Mouse (Mus musculus) CH12.LX (cell line): ENCODE results near the gene Kat7. TPM values are rescaled to one million over a fixed set of nuclear protein-coding genes. Genes with fewer than 3 reads are reported as not detected.

Source experiments
- DNase-seq: peaks from one replicate; pipeline ENCODE4 v3.0.0-alpha.2; 2013; ENCODE audit errors: extremely low read depth
- H3K27ac ChIP-seq: 2 replicates; pipeline ENCODE4 v1.5.1; 2012; ENCODE audit warnings: low read depth, mild to moderate bottlenecking, control low read depth, moderate library complexity; ENCODE audit not compliant: insufficient read depth
- H3K27me3 ChIP-seq: replicated peaks from 2 replicates; pipeline ENCODE3; 2012; ENCODE audit warnings: inconsistent platforms
- H3K36me3 ChIP-seq, 2 experiments: replicated peaks in 1 of 2; 2 replicates each; pipeline versions ENCODE3 to v1.6.1; 2012; ENCODE audit warnings: inconsistent platforms in 1 of 2, low read length in 1 of 2, mild to moderate bottlenecking in 1 of 2, mixed read lengths in 1 of 2, moderate library complexity in 1 of 2; ENCODE audit not compliant: control insufficient read depth in 1 of 2, insufficient read depth in 1 of 2
- H3K4me1 ChIP-seq, 2 experiments: 2 replicates each; pipeline ENCODE4 v1.6.1; 2012; ENCODE audit warnings: inconsistent platforms in 1 of 2, moderate library complexity in 1 of 2; ENCODE audit not compliant: insufficient read depth in 2 of 2, control insufficient read depth in 1 of 2
- H3K4me2 ChIP-seq: 2 replicates; pipeline ENCODE4 v1.6.1; 2012; ENCODE audit warnings: low read depth, mild to moderate bottlenecking, control low read depth; ENCODE audit not compliant: poor library complexity, insufficient read depth, severe bottlenecking
- H3K4me3 ChIP-seq, 3 experiments: fragments of 150-350 bp in 1 of 3; sonication (generic) in 1 of 3; replicated peaks in 1 of 3; 2 replicates each; pipeline versions ENCODE3 to v1.5.1; 2011 to 2012; ENCODE audit warnings: low read depth in 2 of 3, low read length in 2 of 3, mild to moderate bottlenecking in 2 of 3, moderate library complexity in 2 of 3, control low read depth in 1 of 3, improper control_type of control experiment in 1 of 3, inconsistent platforms in 1 of 3, mixed read lengths in 1 of 3; ENCODE audit not compliant: poor library complexity in 1 of 3
- H3K79me2 ChIP-seq: replicated peaks from 2 replicates; pipeline ENCODE4 v1.6.1; 2012; ENCODE audit warnings: mild to moderate bottlenecking, moderate library complexity; ENCODE audit not compliant: control insufficient read depth, poor library complexity, insufficient read depth, severe bottlenecking; ENCODE audit errors: extremely low read depth
- H3K9ac ChIP-seq: 2 replicates; pipeline ENCODE4 v1.6.1; 2012; ENCODE audit warnings: low read depth, mild to moderate bottlenecking, control low read depth, moderate library complexity; ENCODE audit not compliant: insufficient read depth
- H3K9me3 ChIP-seq: replicated peaks from 2 replicates; pipeline ENCODE3; 2012; ENCODE audit warnings: low read length, inconsistent platforms, mixed read lengths
- BHLHE40 ChIP-seq: IDR thresholded peaks from 2 replicates; pipeline ENCODE4 v1.6.1; 2011; ENCODE audit warnings: mild to moderate bottlenecking, low read depth, low read length, improper control_type of control experiment
- CHD2 ChIP-seq: IDR thresholded peaks from 2 replicates; pipeline ENCODE4 v1.6.1; 2011; ENCODE audit warnings: low read length, improper control_type of control experiment
- E2F4 ChIP-seq: IDR thresholded peaks from 2 replicates; pipeline ENCODE4 v1.6.1; 2011; ENCODE audit warnings: low read depth, low read length, improper control_type of control experiment; ENCODE audit not compliant: insufficient replicate concordance
- ELF1 ChIP-seq: IDR thresholded peaks from 2 replicates; pipeline ENCODE4 v1.6.1; 2014; ENCODE audit warnings: low read depth, mild to moderate bottlenecking, inconsistent platforms, low read length, improper control_type of control experiment
- EP300 ChIP-seq: IDR thresholded peaks from 2 replicates; pipeline ENCODE4 v1.6.1; 2011; ENCODE audit warnings: low read length, improper control_type of control experiment
- ETS1 ChIP-seq: conservative IDR thresholded peaks from 2 replicates; pipeline ENCODE4 v1.6.1; 2012; ENCODE audit warnings: low read depth, mild to moderate bottlenecking, inconsistent platforms, low read length, improper control_type of control experiment, moderate library complexity
- GABPA ChIP-seq: IDR thresholded peaks from 2 replicates; pipeline ENCODE4 v1.6.1; 2012; ENCODE audit warnings: low read depth, low read length, improper control_type of control experiment, inconsistent platforms; ENCODE audit not compliant: insufficient replicate concordance
- HCFC1 ChIP-seq: IDR thresholded peaks from 2 replicates; pipeline ENCODE4 v1.6.1; 2012; ENCODE audit warnings: low read depth, mild to moderate bottlenecking, inconsistent platforms, low read length, improper control_type of control experiment
- IRF4 ChIP-seq: IDR thresholded peaks from 2 replicates; pipeline ENCODE4 v1.6.1; 2014; ENCODE audit warnings: low read depth, mild to moderate bottlenecking, inconsistent platforms, low read length, improper control_type of control experiment
- JUN ChIP-seq: IDR thresholded peaks from 2 replicates; pipeline ENCODE4 v1.6.1; 2011; ENCODE audit warnings: low read depth, mild to moderate bottlenecking, low read length, improper control_type of control experiment, moderate library complexity; ENCODE audit not compliant: insufficient read depth
- JUND ChIP-seq: conservative IDR thresholded peaks from 2 replicates; pipeline ENCODE4 v1.6.1; 2011; ENCODE audit warnings: low read depth, low read length, improper control_type of control experiment
- KAT2A ChIP-seq: IDR thresholded peaks from 2 replicates; pipeline ENCODE4 v1.6.1; 2012; ENCODE audit warnings: low read length, improper control_type of control experiment, inconsistent platforms; ENCODE audit not compliant: insufficient replicate concordance
- MAFK ChIP-seq: IDR thresholded peaks from 2 replicates; pipeline ENCODE4 v1.6.1; 2011; ENCODE audit warnings: low read length, improper control_type of control experiment; ENCODE audit not compliant: insufficient replicate concordance
- MAX ChIP-seq: IDR thresholded peaks from 2 replicates; pipeline ENCODE4 v1.6.1; 2011; ENCODE audit warnings: low read length, improper control_type of control experiment
- MAZ ChIP-seq: IDR thresholded peaks from 2 replicates; pipeline ENCODE4 v1.6.1; 2012; ENCODE audit warnings: low read depth, mild to moderate bottlenecking, inconsistent platforms, low read length, improper control_type of control experiment, moderate library complexity
- MEF2A ChIP-seq: IDR thresholded peaks from 2 replicates; pipeline ENCODE4 v1.6.1; 2014; ENCODE audit warnings: low read depth, mild to moderate bottlenecking, inconsistent platforms, low read length, improper control_type of control experiment, borderline replicate concordance
- MYC ChIP-seq: IDR thresholded peaks from 2 replicates; pipeline ENCODE4 v1.6.1; 2011; ENCODE audit warnings: low read depth, mild to moderate bottlenecking, improper control_type of control experiment, low read length
- NELFE ChIP-seq: IDR thresholded peaks from 2 replicates; pipeline ENCODE4 v1.6.1; 2011; ENCODE audit warnings: low read depth, low read length, improper control_type of control experiment
- RAD21 ChIP-seq: IDR thresholded peaks from 2 replicates; pipeline ENCODE4 v1.6.1; 2011; ENCODE audit warnings: low read depth, mild to moderate bottlenecking, low read length, improper control_type of control experiment, moderate library complexity
- RCOR1 ChIP-seq: conservative IDR thresholded peaks from 2 replicates; pipeline ENCODE4 v1.6.1; 2012; ENCODE audit warnings: low read depth, mild to moderate bottlenecking, inconsistent platforms, low read length, improper control_type of control experiment
- SIN3A ChIP-seq: IDR thresholded peaks from 2 replicates; pipeline ENCODE4 v1.6.1; 2012; ENCODE audit warnings: low read length, improper control_type of control experiment, inconsistent platforms
- SMC3 ChIP-seq: IDR thresholded peaks from 2 replicates; pipeline ENCODE4 v1.6.1; 2011; ENCODE audit warnings: low read depth, low read length, improper control_type of control experiment
- TCF12 ChIP-seq: IDR thresholded peaks from 2 replicates; pipeline ENCODE4 v1.6.1; 2014; ENCODE audit warnings: low read depth, mild to moderate bottlenecking, inconsistent platforms, low read length, improper control_type of control experiment
- UBTF ChIP-seq: IDR thresholded peaks from 2 replicates; pipeline ENCODE4 v1.6.1; 2012; ENCODE audit warnings: low read depth, mild to moderate bottlenecking, inconsistent platforms, low read length, improper control_type of control experiment, moderate library complexity
- USF2 ChIP-seq: conservative IDR thresholded peaks from 2 replicates; pipeline ENCODE4 v1.6.1; 2011; ENCODE audit warnings: low read depth, low read length, improper control_type of control experiment
- ZC3H11A ChIP-seq: IDR thresholded peaks from 2 replicates; pipeline ENCODE4 v1.6.1; 2012; ENCODE audit warnings: low read depth, mild to moderate bottlenecking, inconsistent platforms, low read length, improper control_type of control experiment
- ZKSCAN1 ChIP-seq: IDR thresholded peaks from 2 replicates; pipeline ENCODE4 v1.6.1; 2012; ENCODE audit warnings: low read depth, inconsistent platforms, low read length, improper control_type of control experiment, borderline replicate concordance
- ZMIZ1 ChIP-seq: IDR thresholded peaks from 2 replicates; pipeline ENCODE4 v1.6.1; 2012; ENCODE audit warnings: low read depth, mild to moderate bottlenecking, inconsistent platforms, low read length, improper control_type of control experiment
- dilution Hi-C: fragments of 300-500 bp; cut with MboI; formaldehyde crosslinking; loops from 2 replicates; pipeline ENCODE4 v1.14.3; 2020; ENCODE audit warnings: low sequenced_read_pairs; ENCODE audit not compliant: extremely low pct_unique_long_range_greater_than_20kb, extremely low pct_ligation_motif_present
- in situ Hi-C: fragments of 300-500 bp; cut with MboI; formaldehyde crosslinking; loops from 3 replicates; pipeline ENCODE4 v1.14.3; 2019; ENCODE audit warnings: low sequenced_read_pairs, low pct_ligation_motif_present, low pct_unique_long_range_greater_than_20kb, mixed read lengths
- polyA plus RNA-seq: library from polyadenylated mRNA; unstranded; fragments of >175 nt; gene quantifications from 2 replicates; pipeline ENCODE4 v1.2.1, GENCODE M21; 2012; ENCODE audit warnings: low read depth; ENCODE audit not compliant: insufficient read length
- total RNA-seq, 2 experiments: library from RNA; depleted of rRNA; stranded (reverse); fragments of 300-350 nt in 1 of 2; fragments of >200 nt in 1 of 2; gene quantifications; 2 replicates each; pipeline ENCODE4 v1.2.3; 2012 to 2014

The Kat7 gene
- total and polyA plus RNA-seq, 3 experiments, result 59.5 to 90.2 (median 66.7) TPM

DNA sequence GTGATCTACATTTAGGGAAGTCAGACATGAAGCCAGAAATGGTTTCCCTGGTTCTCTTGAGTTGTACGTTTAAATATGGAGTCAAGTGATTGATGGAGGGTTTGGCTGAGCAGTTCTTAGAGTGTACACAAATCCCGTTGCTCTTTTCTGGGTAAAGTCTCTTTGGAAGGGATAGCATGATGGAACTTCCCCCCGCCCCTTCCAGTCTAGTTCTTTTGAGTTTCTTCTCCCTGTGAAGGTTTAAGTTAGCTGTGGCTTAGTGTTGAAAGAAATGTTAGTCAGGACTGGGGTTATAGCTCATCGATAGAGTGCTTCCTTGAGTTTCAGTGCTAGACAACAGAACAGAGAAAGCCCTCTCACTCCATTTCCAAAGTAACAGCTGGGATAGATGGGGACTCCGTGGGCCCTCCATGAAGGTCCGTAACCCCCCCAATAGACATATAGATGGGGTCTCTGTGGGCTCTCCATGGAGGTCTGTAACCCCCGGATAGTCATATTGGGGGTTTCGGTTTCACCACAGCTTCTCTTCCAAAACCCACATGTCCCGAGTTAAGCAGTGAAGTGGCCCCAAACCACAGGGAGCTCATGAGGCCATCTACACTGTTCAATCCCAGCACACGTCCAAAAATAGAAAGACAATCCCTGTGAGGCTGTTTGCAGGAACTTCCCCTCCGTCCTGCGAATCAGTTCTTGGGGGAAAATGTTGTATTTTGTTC is 45.1 kb upstream of the Kat7 start:
- in situ Hi-C loops, result no loop called here
- Histone ChIP-seq H3K4me3 (no peak overlapping the region), H3K27me3 (peaks cover 42% of the 10 kb centered on the region), H3K4me2 (no peak overlapping the region; the same call in 1 of the 2 replicates), H3K79me2 (no peaks in the 10 kb centered on the region), H3K36me3 (no peaks in the 10 kb centered on the region), H3K9me3 (no peaks in the 10 kb centered on the region), H3K4me1 (peaks cover 19 to 23% of the 10 kb centered on the region in 2 experiments), H3K9ac (no peak overlapping the region), H3K27ac (no peak overlapping the region)
- no peak for DNase-seq
- TF ChIP-seq UBTF, result no peak
- TF ChIP-seq CHD2, result no peak
- TF ChIP-seq ZKSCAN1, result no peak
- 0 out of 2 replicates have a peak, but pooled peaks have one; percentile 25 for TF ChIP-seq TCF12
- no peak for TF ChIP-seq JUN
- no peak for TF ChIP-seq MAZ
- TF ChIP-seq IRF4, result peak; percentile 73
- TF ChIP-seq ZMIZ1, result no peak
- TF ChIP-seq JUND, result peak; percentile 32; the same call in 1 of the 2 replicates
- peak; percentile 66 for TF ChIP-seq EP300
- TF ChIP-seq MYC, result no peak
- no peak for TF ChIP-seq E2F4
- 0 out of 2 replicates have a peak, but pooled peaks have one; percentile 53 for TF ChIP-seq MEF2A
- no peak for TF ChIP-seq RCOR1
- peak; percentile 54; the same call in 1 of the 2 replicates for TF ChIP-seq BHLHE40
- peak; percentile 13; the same call in 1 of the 2 replicates for TF ChIP-seq MAFK
- dilution Hi-C loops, result no loop called here

DNA sequence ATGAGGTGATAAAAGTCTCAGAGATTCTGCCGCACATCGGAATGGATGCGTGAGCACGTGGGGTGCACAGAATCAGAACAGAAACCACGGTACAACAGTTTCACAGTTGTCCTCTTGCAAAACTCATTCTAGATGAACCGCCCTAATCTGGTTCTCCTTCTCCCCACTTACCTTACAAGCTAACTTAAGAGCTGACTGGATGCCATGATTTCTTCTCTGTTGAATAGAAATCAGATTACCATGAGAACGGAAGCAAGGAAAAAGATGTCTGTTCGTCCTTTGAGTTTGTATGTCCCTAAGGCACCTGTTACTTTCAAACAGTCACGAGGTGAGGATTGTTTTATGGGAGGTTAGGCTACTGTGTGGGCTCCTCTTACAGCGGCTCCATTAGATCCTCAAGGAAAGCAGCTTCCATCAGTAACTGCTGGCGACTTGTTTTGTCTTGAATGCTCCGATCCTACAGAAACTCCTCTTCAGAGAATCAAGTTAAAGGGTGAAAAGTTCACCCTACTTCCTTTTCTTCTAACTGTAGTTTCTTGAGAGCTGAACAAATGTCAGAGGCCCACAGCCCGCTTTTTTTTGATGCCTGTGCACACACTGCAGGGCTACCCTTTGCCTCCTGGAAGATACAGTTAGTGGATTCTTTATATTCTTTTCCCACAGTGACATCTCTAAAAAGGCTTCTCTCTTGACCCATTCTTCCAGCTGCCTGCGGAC is 44.3 kb upstream of the Kat7 start:
- no peak for DNase-seq
- Histone ChIP-seq H3K4me3 (no peak overlapping the region), H3K9me3 (no peaks in the 10 kb centered on the region), H3K36me3 (no peaks in the 10 kb centered on the region), H3K4me2 (peak overlapping the region; percentile 73), H3K27ac (no peak overlapping the region), H3K4me1 (peaks cover 22 to 27% of the 10 kb centered on the region in 2 experiments), H3K27me3 (peaks cover 38% of the 10 kb centered on the region), H3K9ac (0 out of 2 replicates have a peak overlapping the region, but pooled peaks have one; percentile 1), H3K79me2 (no peaks in the 10 kb centered on the region)
- in situ Hi-C loops, result no loop called here
- dilution Hi-C loops, result no loop called here
- no peak for TF ChIP-seq JUND
- TF ChIP-seq MAFK, result no peak
- TF ChIP-seq SMC3, result no peak
- no peak for TF ChIP-seq MAZ
- no peak for TF ChIP-seq RAD21
- peak; percentile 87; the same call in 1 of the 2 replicates for TF ChIP-seq MAX
- TF ChIP-seq USF2, result peak; percentile 38; the same call in 1 of the 2 replicates
- TF ChIP-seq KAT2A, result no peak
- TF ChIP-seq ZMIZ1, result no peak
- TF ChIP-seq RCOR1, result 0 out of 2 replicates have a peak, but pooled peaks have one; percentile 38
- TF ChIP-seq CHD2, result no peak
- TF ChIP-seq ETS1, result no peak
- peak; percentile 58; the same call in 1 of the 2 replicates for TF ChIP-seq SIN3A
- peak; percentile 85 for TF ChIP-seq MYC
- TF ChIP-seq HCFC1, result no peak
- TF ChIP-seq GABPA, result no peak
- no peak for TF ChIP-seq ELF1
- TF ChIP-seq ZC3H11A, result no peak
- no peak for TF ChIP-seq NELFE
- no peak for TF ChIP-seq E2F4
